Mouse (Mus musculus) cerebellum, adult 2 months (tissue): ENCODE measurements around the gene Enoph1.

ENCODE experiments used
- CTCF ChIP-seq: fragments of 200-500 bp; IDR thresholded peaks from 2 replicates; pipeline ENCODE4 v1.5.1; 2011; ENCODE audit warnings: low read depth, mild to moderate bottlenecking, control low read depth, low read length, moderate library complexity, borderline replicate concordance; ENCODE audit not compliant: insufficient read depth
- POLR2A ChIP-seq: fragments of 200-500 bp; IDR thresholded peaks from 2 replicates; pipeline ENCODE4 v1.6.1; 2011; ENCODE audit warnings: low read length, control low read depth, borderline replicate concordance; ENCODE audit not compliant: insufficient read depth

DNA sequence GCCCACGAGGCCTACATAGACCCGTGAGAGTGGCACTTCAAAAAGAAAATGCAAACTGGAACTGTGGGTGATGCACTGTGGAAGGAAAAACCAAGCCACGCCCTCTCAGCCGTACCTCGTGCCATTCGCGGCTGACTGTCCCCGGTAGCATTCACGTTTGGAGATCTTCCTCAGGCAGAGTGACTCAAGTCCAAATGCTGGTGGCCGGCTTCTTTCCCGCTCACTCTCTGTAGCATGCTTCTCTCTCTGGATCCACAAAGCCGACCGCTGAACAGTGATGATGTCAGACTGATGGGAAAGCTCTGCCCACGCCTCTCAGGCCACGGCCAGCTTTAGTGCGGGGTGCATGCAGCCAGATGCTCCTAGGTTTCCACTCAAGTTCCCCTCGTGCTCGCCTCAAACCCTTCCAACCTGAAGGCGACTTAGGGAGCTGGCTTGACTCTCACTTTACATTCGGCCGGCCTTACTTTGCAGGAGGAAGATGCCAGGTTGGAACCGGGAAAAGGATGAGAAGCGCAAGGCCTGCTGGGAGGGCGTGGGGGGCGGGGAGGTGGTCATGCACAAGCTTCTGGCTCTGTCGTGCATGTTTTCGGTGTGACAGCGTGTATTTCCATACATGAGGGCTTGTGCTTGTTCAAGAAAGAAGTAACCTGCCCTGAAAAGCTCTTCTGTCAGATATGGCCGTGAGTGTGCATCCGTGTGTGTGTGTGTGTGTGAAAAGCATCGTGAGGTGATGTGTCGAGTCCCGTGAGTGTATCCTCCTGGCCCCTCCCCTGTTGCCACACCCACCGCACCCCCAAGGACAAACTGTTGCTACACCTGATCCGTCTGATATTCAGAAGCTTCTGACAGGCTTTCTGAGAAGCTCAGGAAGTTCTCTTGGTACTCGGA lies 39.5 kb downstream of the Enoph1 start:
- TF ChIP-seq CTCF, result no peak
- TF ChIP-seq POLR2A, result no peak
